ENCODE assay signal across 9 mouse cellular contexts in the genomic region with DNA sequence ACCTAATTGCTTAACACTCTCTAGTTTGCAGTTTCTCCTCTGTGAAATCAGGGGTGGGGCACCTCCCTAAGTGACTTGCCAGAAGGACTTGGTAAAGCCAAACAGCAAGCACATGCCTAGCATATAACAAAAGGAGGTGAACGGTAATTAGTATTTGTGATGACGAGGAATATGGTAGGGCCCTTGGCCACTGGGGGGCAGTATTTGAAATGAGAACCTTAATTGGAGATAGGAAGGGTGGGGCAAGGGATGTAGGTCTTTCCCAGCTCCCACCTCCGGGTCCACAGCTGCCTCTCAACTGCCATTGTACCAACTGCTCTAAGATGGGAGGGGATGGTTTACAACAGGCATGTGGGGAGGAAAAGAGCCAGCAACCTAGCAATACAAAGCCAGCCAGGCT. TPM values are rescaled to one million over a fixed set of nuclear protein-coding genes. Genes with fewer than 3 reads are reported as not detected.
A peak's percentile ranks its signal among the peaks of the same experiment; 100 is the strongest.
DNase-seq lines count a peak whose midpoint lies in the region; ATAC-seq and TF ChIP-seq lines count a peak whose summit lies in the region.
"Had no signal": no experiment of that assay in that cellular context is flagged by ENCODE, and none has a peak within 500 bp of the region (broad histone marks: within the 10 kb centered on the region; RNA-seq: fewer than 3 reads in every experiment).

No protein-coding gene starts in this region.

- no peak overlapping the region for H3K27ac ChIP-seq in midbrain, embryonic 10.5 days (replicated peaks)
- no peak overlapping the region for H3K27ac ChIP-seq in midbrain, embryonic 16.5 days (ENCODE audit: low read length)
- H3K27ac ChIP-seq in heart, embryonic 14.5 days (replicated peaks in 1 of 2; ENCODE audit: control insufficient read depth in 1 of 2, insufficient read depth in 1 of 2, low read depth in 2 of 2, low read length in 2 of 2), result no peak overlapping the region
- H3K27ac ChIP-seq in midbrain, embryonic 13.5 days, result no peak overlapping the region

- no peaks in the 10 kb centered on the region for H3K9me3 ChIP-seq in midbrain, embryonic 10.5 days (replicated peaks)
- H3K9me3 ChIP-seq in midbrain, embryonic 16.5 days (replicated peaks; ENCODE audit: control insufficient read depth, low read length, poor library complexity, severe bottlenecking), result no peaks in the 10 kb centered on the region
- H3K9me3 ChIP-seq in heart, embryonic 14.5 days (ENCODE audit: control insufficient read depth, low read length), result no peaks in the 10 kb centered on the region
- H3K9me3 ChIP-seq in midbrain, embryonic 13.5 days, result no peaks in the 10 kb centered on the region
- H3K9me3 ChIP-seq: megakaryocyte, embryonic 14.5 days had no signal

- CTCF ChIA-PET in Patski (lab: Charles Lee), result interaction anchor here (1.1 to 1.9 kb wide), 3 partner anchors 8 to 70 kb away, joined by 3 to 5 read pairs (median 4); no protein-coding TSS in a partner anchor

- TF ChIP-seq CTCF in Patski (IDR thresholded peaks at IDR 0.05), result peak; percentile 58

- in situ Hi-C loops in Patski (cut with MboI; ENCODE audit: low pct_unique_long_range_greater_than_20kb), result no loop called here

- H3K4me1 ChIP-seq in midbrain, embryonic 10.5 days, result peaks cover 12% of the 10 kb centered on the region; the same call in 1 of the 2 replicates
- H3K4me1 ChIP-seq in midbrain, embryonic 16.5 days (ENCODE audit: control insufficient read depth, insufficient read depth, low read length), result no peaks in the 10 kb centered on the region
- peaks cover 30 to 36% of the 10 kb centered on the region in 2 experiments for H3K4me1 ChIP-seq in heart, embryonic 14.5 days (ENCODE audit: control insufficient read depth in 2 of 2, insufficient read depth in 2 of 2, low read length in 2 of 2)
- no peaks in the 10 kb centered on the region for H3K4me1 ChIP-seq in midbrain, embryonic 13.5 days (replicated peaks)

- DNase-seq in midbrain, embryonic 10.5 days (ENCODE audit: low spot score), result peak; percentile 36
- no peak for DNase-seq in Patski (ENCODE audit: low read depth, low spot score)
- peak; percentile 75 to 81 for DNase-seq in cerebellum, postnatal 14 days
- peak; percentile 29 for DNase-seq in layer of hippocampus, adult 9-11 months

- peaks cover 23% of the 10 kb centered on the region for H3K27me3 ChIP-seq in midbrain, embryonic 10.5 days (ENCODE audit: low read depth, poor library complexity, severe bottlenecking)
- no peaks in the 10 kb centered on the region for H3K27me3 ChIP-seq in midbrain, embryonic 16.5 days (ENCODE audit: control insufficient read depth, insufficient read depth, low read depth, low read length)
- H3K27me3 ChIP-seq in Patski, result peaks cover 35% of the 10 kb centered on the region
- H3K27me3 ChIP-seq in heart, embryonic 14.5 days (ENCODE audit: control insufficient read depth, insufficient read depth, low read length), result no peaks in the 10 kb centered on the region
- 0 out of 2 replicates have a peak, but pooled peaks cover 3% of the 10 kb centered on the region for H3K27me3 ChIP-seq in midbrain, embryonic 13.5 days

- no peak overlapping the region for H3K4me2 ChIP-seq in midbrain, embryonic 16.5 days (ENCODE audit: low read length)
- peak overlapping the region; percentile 66 for H3K4me2 ChIP-seq in heart, embryonic 14.5 days (ENCODE audit: low read length)
- no peak overlapping the region for H3K4me2 ChIP-seq in midbrain, embryonic 13.5 days (replicated peaks)

- no peak overlapping the region for H3K4me3 ChIP-seq in midbrain, embryonic 10.5 days
- H3K4me3 ChIP-seq in midbrain, embryonic 16.5 days (ENCODE audit: low read depth, low read length), result no peak overlapping the region
- H3K4me3 ChIP-seq in heart, embryonic 14.5 days (ENCODE audit: control insufficient read depth in 1 of 2, insufficient read depth in 1 of 2, low read depth in 1 of 2, low read length in 2 of 2), result no peak overlapping the region
- no peak overlapping the region for H3K4me3 ChIP-seq in midbrain, embryonic 13.5 days (replicated peaks)
- H3K4me3 ChIP-seq: megakaryocyte, embryonic 14.5 days had no signal

- WGBS in midbrain, embryonic 10.5 days, result 41% methylated on average over 3 of the region's 3 CpGs
- WGBS in midbrain, embryonic 16.5 days, result 25% methylated on average over 3 of the region's 3 CpGs
- WGBS in heart, embryonic 14.5 days, result 29% methylated on average over 3 of the region's 3 CpGs
- 27% methylated on average over 3 of the region's 3 CpGs for WGBS in midbrain, embryonic 13.5 days

- no peaks in the 10 kb centered on the region for H3K36me3 ChIP-seq in midbrain, embryonic 10.5 days
- no peaks in the 10 kb centered on the region for H3K36me3 ChIP-seq in midbrain, embryonic 16.5 days (ENCODE audit: control insufficient read depth, insufficient read depth, low read length)
- H3K36me3 ChIP-seq in heart, embryonic 14.5 days (ENCODE audit: control insufficient read depth, insufficient read depth, low read length), result no peaks in the 10 kb centered on the region
- no peaks in the 10 kb centered on the region for H3K36me3 ChIP-seq in midbrain, embryonic 13.5 days

- POLR2A ChIA-PET in Patski (lab: Charles Lee), result no interaction called here

- no peak overlapping the region for H3K9ac ChIP-seq in midbrain, embryonic 16.5 days (ENCODE audit: low read depth, low read length)
- no peak overlapping the region; the same call in 1 of the 2 replicates for H3K9ac ChIP-seq in heart, embryonic 14.5 days (ENCODE audit: low read length)
- H3K9ac ChIP-seq in midbrain, embryonic 13.5 days (replicated peaks), result no peak overlapping the region

- ATAC-seq in midbrain, embryonic 16.5 days, result no peak
- ATAC-seq in Patski, result no peak
- no peak for ATAC-seq in heart, embryonic 14.5 days (ENCODE audit: insufficient number of reproducible peaks, insufficient read depth, low FRiP score, low read depth)
- peak; percentile 30; the same call in 1 of the 2 replicates for ATAC-seq in midbrain, embryonic 13.5 days
- ATAC-seq in monocyte, adult 5-6 weeks (replicated peaks; ENCODE audit: insufficient number of reproducible peaks, low FRiP score, low TSS enrichment, poor library complexity, severe bottlenecking), result no peak

RNA-seq across cellular contexts. Expression of a gene that starts 2.5 kb away (rescaled TPM):
- polyA plus RNA-seq in midbrain, embryonic 10.5 days (2016; fragmentation: Nextera tagmentation; extraction: Ambion mirVana), result 0.06 and 0.29 TPM in 2 replicates
- 0.82 and 1.4 TPM in 2 replicates for polyA plus RNA-seq in midbrain, embryonic 16.5 days (2015; fragmentation: Nextera tagmentation; extraction: Ambion mirVana)
- not detected for polyA plus RNA-seq in Patski (2021)
- polyA plus RNA-seq in heart, embryonic 14.5 days (2014; fragmentation: Nextera tagmentation; extraction: Ambion mirVana), result 8.6 and 8.9 TPM in 2 replicates
- 0.85 and 1.2 TPM in 2 replicates for polyA plus RNA-seq in midbrain, embryonic 13.5 days (2015; fragmentation: Nextera tagmentation; extraction: Ambion mirVana)
- total RNA-seq in monocyte, adult 5-6 weeks (2017), result not detected in 3 replicates

RNA-seq across cellular contexts. Expression of a gene that starts 42.2 kb away (rescaled TPM):
- polyA plus RNA-seq in midbrain, embryonic 10.5 days (2016; fragmentation: Nextera tagmentation; extraction: Ambion mirVana), result not detected in 2 replicates
- polyA plus RNA-seq in midbrain, embryonic 16.5 days (2015; fragmentation: Nextera tagmentation; extraction: Ambion mirVana), result not detected in 2 replicates
- not detected for polyA plus RNA-seq in Patski (2021)
- 0.22 TPM in 1 of 2 replicates, not detected in the other for polyA plus RNA-seq in heart, embryonic 14.5 days (2014; fragmentation: Nextera tagmentation; extraction: Ambion mirVana)
- not detected in 2 replicates for polyA plus RNA-seq in midbrain, embryonic 13.5 days (2015; fragmentation: Nextera tagmentation; extraction: Ambion mirVana)
- total RNA-seq in monocyte, adult 5-6 weeks (2017), result not detected in 3 replicates
